Mouse (Mus musculus): Measurements from ENCODE around the gene Mllt3. TPM values are rescaled to one million over a fixed set of nuclear protein-coding genes. Genes with fewer than 3 reads are reported as not detected.

The Mllt3 gene
- polyA plus RNA-seq, 2 experiments = 23.4 to 41.3 TPM

DNA sequence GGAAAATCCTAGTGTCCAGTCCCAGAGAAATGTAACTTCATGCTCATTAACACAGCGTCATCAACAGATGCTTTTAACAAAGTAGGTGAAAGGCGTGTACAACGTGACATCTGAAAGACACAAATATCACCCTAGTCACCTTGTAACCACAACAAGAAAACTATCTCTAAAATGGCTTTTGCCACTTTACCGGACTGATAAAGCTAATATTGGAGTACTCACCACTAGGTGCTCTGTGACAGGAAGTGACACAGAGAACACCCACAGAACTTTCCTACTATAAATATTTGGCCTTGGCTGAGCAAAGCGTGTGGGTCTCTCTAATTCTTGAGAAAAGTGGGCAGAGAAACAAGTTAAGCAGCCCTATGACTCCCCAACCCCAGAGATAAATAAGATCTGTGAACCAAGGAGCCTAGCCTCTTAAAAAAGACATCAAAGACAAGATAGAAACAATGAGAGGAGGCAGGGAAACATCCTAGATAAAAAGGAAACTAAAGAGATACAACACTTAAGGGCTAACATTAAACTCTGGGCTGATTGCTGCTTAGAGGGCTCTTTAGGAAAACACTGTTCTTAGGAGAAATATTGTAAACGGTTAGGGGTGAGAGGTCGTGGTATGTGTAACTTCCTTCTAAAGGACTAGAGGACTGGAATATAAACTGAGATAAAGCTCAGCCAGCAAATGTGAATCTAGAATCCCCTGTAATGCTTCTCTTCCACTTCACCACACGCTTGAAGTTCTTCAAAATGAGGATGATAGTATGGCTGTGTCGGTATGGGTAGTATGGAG lies 29.8 kb downstream of the Mllt3 start:
- no peak for ATAC-seq (ENCODE audit: low FRiP score, low read depth)
- WGBS = 80% methylated on average over 9 of the region's 9 CpGs
- H3K27ac ChIP-seq (replicated peaks; ENCODE audit: low read depth, low read length) = no peak overlapping the region
- peaks cover 6% of the 10 kb centered on the region; the same call in 1 of the 2 replicates for H3K36me3 ChIP-seq (ENCODE audit: control insufficient read depth, insufficient read depth, low read length)
- H3K4me1 ChIP-seq (ENCODE audit: control insufficient read depth, insufficient read depth, low read length) = peaks cover 2% of the 10 kb centered on the region; the same call in 1 of the 2 replicates
- no peak for TF ChIP-seq POLR2A (IDR thresholded peaks at IDR 0.05; ENCODE audit: borderline replicate concordance, extremely low read depth, insufficient read depth, insufficient read length)
- DNase-seq (ENCODE audit: low spot score) = no peak
- no peaks in the 10 kb centered on the region for H3K9me3 ChIP-seq (ENCODE audit: control insufficient read depth, low read length)
- H3K4me2 ChIP-seq (replicated peaks; ENCODE audit: low read depth, low read length, severe bottlenecking) = no peak overlapping the region
- no peak overlapping the region for H3K4me3 ChIP-seq (replicated peaks; ENCODE audit: low read length)
- no peaks in the 10 kb centered on the region for H3K27me3 ChIP-seq (ENCODE audit: control insufficient read depth, insufficient read depth, low read length)
- no peak overlapping the region for H3K9ac ChIP-seq (ENCODE audit: low read depth, low read length, severe bottlenecking)

- no peak for TF ChIP-seq POLR2A (IDR thresholded peaks at IDR 0.05; ENCODE audit: borderline replicate concordance, extremely low read depth, insufficient read depth, insufficient read length)
- Histone ChIP-seq H3K27me3 (ENCODE audit: control insufficient read depth, insufficient read depth, low read length) (no peaks in the 10 kb centered on the region), H3K9me3 (ENCODE audit: control insufficient read depth, low read length) (no peaks in the 10 kb centered on the region), H3K36me3 (ENCODE audit: control insufficient read depth, insufficient read depth, low read length) (no peaks in the 10 kb centered on the region), H3K4me2 (replicated peaks; ENCODE audit: low read depth, low read length, severe bottlenecking) (no peak overlapping the region), H3K9ac (ENCODE audit: low read depth, low read length, severe bottlenecking) (no peak overlapping the region), H3K4me3 (replicated peaks; ENCODE audit: low read length) (no peak overlapping the region), H3K27ac (replicated peaks; ENCODE audit: low read depth, low read length) (no peak overlapping the region), H3K4me1 (ENCODE audit: control insufficient read depth, insufficient read depth, low read length) (no peaks in the 10 kb centered on the region)
- 65% methylated on average over 5 of the region's 5 CpGs for WGBS
- DNase-seq (ENCODE audit: low spot score) (no peak), ATAC-seq (ENCODE audit: low FRiP score, low read depth) (no peak)
Observed at GRCm38 (mm10) chr4:87991710-87992109, 41.5 kb downstream of the Mllt3 start.

DNA sequence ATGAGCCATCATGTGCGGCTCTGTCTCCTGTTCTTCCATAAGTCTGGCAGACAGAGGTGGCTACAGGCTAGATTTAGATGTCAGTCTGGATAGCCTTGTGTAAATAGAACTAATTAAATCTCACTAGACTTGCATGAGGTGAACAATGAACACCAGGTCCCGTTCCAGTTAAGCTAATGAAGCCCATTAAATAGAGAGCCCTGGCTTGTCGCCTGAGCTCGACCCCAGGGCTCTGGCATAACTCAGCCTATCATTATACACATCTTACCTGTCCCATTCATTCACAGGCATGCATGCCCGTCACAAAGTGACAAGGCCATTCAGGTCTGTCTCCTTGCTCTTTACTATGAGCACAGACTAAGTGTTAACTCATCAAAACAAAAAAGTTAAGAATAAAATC lies 42.2 kb downstream of the Mllt3 start:
- H3K9me3 ChIP-seq (ENCODE audit: control insufficient read depth, low read length) = no peaks in the 10 kb centered on the region
- no peak for TF ChIP-seq POLR2A (IDR thresholded peaks at IDR 0.05; ENCODE audit: borderline replicate concordance, extremely low read depth, insufficient read depth, insufficient read length)
- H3K36me3 ChIP-seq (ENCODE audit: control insufficient read depth, insufficient read depth, low read length) = no peaks in the 10 kb centered on the region
- H3K4me2 ChIP-seq (replicated peaks; ENCODE audit: low read depth, low read length, severe bottlenecking) = no peak overlapping the region
- H3K4me3 ChIP-seq (replicated peaks; ENCODE audit: low read length) = no peak overlapping the region
- whole genome bisulfite sequencing = 50% methylated on average over 5 of the region's 5 CpGs
- no peaks in the 10 kb centered on the region for H3K27me3 ChIP-seq (ENCODE audit: control insufficient read depth, insufficient read depth, low read length)
- no peak for ATAC-seq (ENCODE audit: low FRiP score, low read depth)
- H3K27ac ChIP-seq (replicated peaks; ENCODE audit: low read depth, low read length) = no peak overlapping the region
- H3K4me1 ChIP-seq (ENCODE audit: control insufficient read depth, insufficient read depth, low read length) = no peaks in the 10 kb centered on the region
- no peak for DNase-seq (ENCODE audit: low spot score)
- H3K9ac ChIP-seq (ENCODE audit: low read depth, low read length, severe bottlenecking) = no peak overlapping the region

DNA sequence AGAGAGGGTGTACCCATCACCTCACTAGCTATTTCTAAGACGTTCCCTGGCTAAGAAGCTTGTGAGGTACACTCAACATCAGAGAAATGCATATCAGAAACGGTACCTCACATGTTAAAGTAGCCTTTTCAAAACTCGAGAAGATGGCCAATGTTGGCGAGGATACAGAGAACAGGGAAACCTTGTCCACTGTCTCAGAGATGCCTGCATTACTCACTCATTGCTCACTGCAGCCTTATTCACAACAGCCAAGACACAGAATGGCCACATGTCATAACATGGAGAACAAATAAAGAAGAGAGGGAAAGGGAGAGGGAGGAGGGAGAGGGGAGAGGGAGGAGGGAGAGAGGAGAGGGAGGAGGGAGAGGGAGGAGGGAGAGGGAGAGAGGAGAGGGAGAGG lies 47.9 kb downstream of the Mllt3 start:
- no peak for DNase-seq (ENCODE audit: low spot score)
- WGBS = 61% methylated on average over 4 of the region's 4 CpGs

DNA sequence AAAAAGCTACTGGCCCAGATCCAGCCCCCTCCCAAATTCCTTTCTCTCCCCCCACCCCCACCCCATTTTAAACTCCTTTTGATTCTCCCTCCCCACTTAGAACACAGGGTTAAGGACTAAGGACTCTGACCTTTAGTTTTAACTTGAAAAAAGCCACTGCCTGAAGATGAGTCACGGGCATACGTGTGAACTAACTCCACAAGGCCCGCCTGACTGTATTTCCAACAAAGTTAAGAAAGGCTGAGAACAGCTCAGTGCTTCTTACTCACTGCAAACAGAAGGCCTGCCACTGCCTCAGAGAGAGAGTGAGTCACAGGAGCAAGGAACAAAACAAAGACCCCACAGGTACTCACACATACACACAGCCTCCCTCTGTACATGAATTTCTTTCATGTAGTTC lies 48.6 kb downstream of the Mllt3 start:
- H3K36me3 ChIP-seq (ENCODE audit: control insufficient read depth, insufficient read depth, low read length) = no peaks in the 10 kb centered on the region
- H3K9ac ChIP-seq (ENCODE audit: low read depth, low read length, severe bottlenecking) = no peak overlapping the region
- no peak overlapping the region for H3K4me3 ChIP-seq (replicated peaks; ENCODE audit: low read length)
- no peak overlapping the region for H3K27ac ChIP-seq (replicated peaks; ENCODE audit: low read depth, low read length)
- TF ChIP-seq POLR2A (IDR thresholded peaks at IDR 0.05; ENCODE audit: borderline replicate concordance, extremely low read depth, insufficient read depth, insufficient read length) = no peak
- 25% methylated on average over 3 of the region's 3 CpGs for WGBS
- peaks cover 13% of the 10 kb centered on the region; the same call in 1 of the 2 replicates for H3K4me1 ChIP-seq (ENCODE audit: control insufficient read depth, insufficient read depth, low read length)
- DNase-seq (ENCODE audit: low spot score) (no peak), ATAC-seq (ENCODE audit: low FRiP score, low read depth) (no peak)
- H3K27me3 ChIP-seq (ENCODE audit: control insufficient read depth, insufficient read depth, low read length) = no peaks in the 10 kb centered on the region
- H3K9me3 ChIP-seq (ENCODE audit: control insufficient read depth, low read length) = no peaks in the 10 kb centered on the region
- no peak overlapping the region for H3K4me2 ChIP-seq (replicated peaks; ENCODE audit: low read depth, low read length, severe bottlenecking)

More for the DNA sequence above, 47.9 kb downstream of the Mllt3 start:
- Histone ChIP-seq H3K27me3 (ENCODE audit: control insufficient read depth, insufficient read depth, low read length) (no peaks in the 10 kb centered on the region), H3K4me2 (replicated peaks; ENCODE audit: low read depth, low read length, severe bottlenecking) (no peak overlapping the region), H3K9ac (ENCODE audit: low read depth, low read length, severe bottlenecking) (no peak overlapping the region), H3K36me3 (ENCODE audit: control insufficient read depth, insufficient read depth, low read length) (no peaks in the 10 kb centered on the region), H3K4me3 (replicated peaks; ENCODE audit: low read length) (no peak overlapping the region), H3K9me3 (ENCODE audit: control insufficient read depth, low read length) (no peaks in the 10 kb centered on the region), H3K27ac (replicated peaks; ENCODE audit: low read depth, low read length) (no peak overlapping the region), H3K4me1 (ENCODE audit: control insufficient read depth, insufficient read depth, low read length) (peaks cover 13% of the 10 kb centered on the region; the same call in 1 of the 2 replicates)
- ATAC-seq (ENCODE audit: low FRiP score, low read depth) = no peak
- TF ChIP-seq POLR2A (IDR thresholded peaks at IDR 0.05; ENCODE audit: borderline replicate concordance, extremely low read depth, insufficient read depth, insufficient read length) = no peak

All from limb, embryonic 14.5 days (tissue).